Mouse (Mus musculus) heart, adult 8-10 months (tissue): ENCODE measurements at regions not wholly inside any gene's neighbourhood (a gene's known extent, or its start where the extent isn't known, plus 50 kb on each side); places are given as distances from the start of the nearest gene placed in this dataset.
A peak's percentile ranks its signal among the peaks of the same experiment; 100 is the strongest.
"Not testable (repeated sequence)": the region's sequence is repeated elsewhere in the genome, so short reads cannot be mapped to it uniquely, and the experiment has no call there.

Experiments
- DNase-seq: peaks from one replicate; pipeline ENCODE4 v3.0.0; 2022; ENCODE audit warnings: low spot score

DNA sequence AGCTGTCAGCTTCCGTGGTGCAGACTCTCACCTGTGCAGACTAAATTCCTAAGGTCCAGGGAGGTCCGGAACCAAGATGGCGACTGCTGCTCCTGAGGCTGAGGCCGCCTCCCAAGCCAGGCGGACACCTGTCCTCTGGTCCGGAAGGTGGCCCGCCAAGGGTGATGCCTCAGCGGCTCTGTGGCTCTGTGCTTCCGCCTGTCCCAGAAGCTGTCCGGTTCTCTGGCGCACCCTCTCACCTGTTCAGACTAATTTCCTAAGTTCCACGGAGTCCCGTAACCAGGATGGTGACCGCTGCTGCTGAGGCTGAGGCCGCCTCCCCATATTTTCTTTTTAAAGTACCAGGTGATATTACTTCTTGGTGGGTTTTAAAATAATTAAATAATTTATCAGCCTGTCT, 65.4 kb upstream of the B3galnt2 start:
- not testable (repeated sequence) for DNase-seq

DNA sequence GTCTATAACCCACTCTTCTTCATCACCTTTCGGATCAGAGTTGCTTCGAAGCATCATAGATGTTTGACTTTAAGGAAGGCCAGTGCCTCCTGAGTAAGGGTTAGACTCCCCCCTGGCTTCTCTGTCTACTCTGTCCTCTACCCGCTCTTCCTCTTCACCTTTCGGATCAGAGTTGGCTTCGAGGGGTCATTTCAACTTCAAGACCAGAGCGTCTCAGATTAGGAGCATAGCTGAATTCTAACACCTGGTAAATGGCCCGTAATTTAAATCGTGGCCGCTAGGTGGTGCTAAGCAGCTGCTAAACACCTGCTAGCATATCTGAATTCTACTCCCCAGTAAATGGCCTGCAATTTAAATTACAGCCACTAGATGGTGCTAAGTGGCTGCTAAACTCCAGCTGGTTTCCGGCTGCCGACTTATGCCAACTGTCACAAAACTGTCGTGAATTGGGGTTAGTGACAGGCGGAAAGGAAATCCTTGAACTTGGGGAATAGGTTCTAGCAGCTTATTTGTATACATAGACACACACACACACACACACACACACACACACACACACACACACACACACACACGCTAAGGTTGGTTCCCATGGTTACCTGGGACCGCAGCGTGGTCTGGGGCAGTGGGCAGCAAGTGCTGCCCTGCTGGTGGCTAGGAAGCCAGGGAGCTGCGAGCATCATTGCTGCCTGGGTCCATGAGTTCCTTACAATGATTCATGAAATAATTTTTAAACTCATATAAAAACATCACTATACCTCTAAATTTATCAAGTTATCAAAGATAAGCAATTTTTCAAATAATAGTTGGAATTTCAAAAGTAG, 64.8 kb upstream of the B3galnt2 start:
- DNase-seq = peak; percentile 99

DNA sequence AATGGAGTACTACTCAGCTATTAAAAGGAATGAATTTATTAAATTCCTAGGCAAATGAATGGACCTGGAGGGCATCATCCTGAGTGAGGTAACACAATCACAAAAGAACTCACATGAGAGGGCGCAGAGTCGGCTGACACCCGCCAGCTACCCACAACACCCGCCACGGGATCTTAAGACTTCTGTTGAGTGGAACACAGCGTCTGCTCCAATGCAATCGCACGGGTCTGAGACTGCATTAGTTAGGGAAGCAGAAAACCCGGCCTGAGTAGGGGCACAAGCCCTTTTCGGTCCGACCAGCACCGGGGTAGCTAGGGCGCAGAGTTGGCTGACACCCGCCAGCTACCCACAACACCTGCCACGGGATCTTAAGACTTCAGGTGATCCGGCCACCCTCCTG, 52.1 kb upstream of the B3galnt2 start:
- not testable (repeated sequence) for DNase-seq
